Mouse (Mus musculus) C2C12 (cell line): ENCODE results near the gene Fryl.

Source experiments
- CTCF ChIP-seq: IDR thresholded peaks from one replicate; pipeline ENCODE4 v1.5.1; 2011; ENCODE audit not compliant: control insufficient read depth, insufficient read depth, insufficient read length
- FOSL1 ChIP-seq: IDR thresholded peaks from one replicate; pipeline ENCODE4 v1.8.0; 2011; ENCODE audit warnings: mild to moderate bottlenecking, low read length; ENCODE audit not compliant: poor library complexity, insufficient read depth, severe bottlenecking
- MAX ChIP-seq: IDR thresholded peaks from one replicate; pipeline ENCODE4 v1.6.1; 2011; ENCODE audit warnings: mild to moderate bottlenecking, control low read depth
- MYOD1 ChIP-seq: IDR thresholded peaks from one replicate; pipeline ENCODE4 v1.6.1; 2011; ENCODE audit warnings: low read depth; ENCODE audit not compliant: control insufficient read depth, insufficient read length
- MYOG ChIP-seq: IDR thresholded peaks from one replicate; pipeline ENCODE4 v1.6.1; 2011; ENCODE audit not compliant: control insufficient read depth, insufficient read length; ENCODE audit errors: extremely low read depth
- USF1 ChIP-seq: IDR thresholded peaks from one replicate; pipeline ENCODE4 v1.6.1; 2011; ENCODE audit warnings: low read depth, mild to moderate bottlenecking, control low read depth, moderate library complexity

GRCm38 (mm10) chr5:73129871-73130270, 126.5 kb downstream of the Fryl start:
- TF ChIP-seq MAX: no peak
- TF ChIP-seq CTCF: no peak
- TF ChIP-seq USF1: no peak
- TF ChIP-seq MYOD1: no peak
- no peak for TF ChIP-seq MYOG
- TF ChIP-seq FOSL1: no peak
